ENCODE assay signal across 11 mouse cellular contexts in the genomic region with DNA sequence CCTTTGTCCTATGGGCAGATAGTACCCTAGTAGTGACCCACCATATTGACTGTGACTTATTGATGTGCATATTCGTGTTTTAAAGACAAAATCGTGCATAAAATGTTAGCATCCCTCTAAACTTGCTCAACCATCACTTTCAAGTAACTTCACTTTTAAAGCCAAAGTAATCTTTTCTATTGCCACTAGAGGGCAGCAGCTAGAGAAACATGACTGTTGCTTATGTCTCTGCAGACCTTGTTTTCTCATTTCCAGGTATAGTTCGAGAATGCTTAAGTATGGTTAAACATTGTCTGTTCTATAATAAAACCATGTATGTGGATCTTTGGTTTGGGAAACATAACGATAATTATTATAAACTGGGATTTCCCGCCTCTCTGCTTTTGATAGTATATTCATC. TPM values are rescaled to one million over a fixed set of nuclear protein-coding genes. Genes with fewer than 3 reads are reported as not detected.
DNase-seq lines count a peak whose midpoint lies in the region; ATAC-seq and TF ChIP-seq lines count a peak whose summit lies in the region.
"Had no signal": no experiment of that assay in that cellular context is flagged by ENCODE, and none has a peak within 500 bp of the region (broad histone marks: within the 10 kb centered on the region; RNA-seq: fewer than 3 reads in every experiment).

No protein-coding gene starts in this region.

- H3K4me1 ChIP-seq in embryonic facial prominence, embryonic 11.5 days (ENCODE audit: control insufficient read depth, insufficient read depth, low read length) = no peaks in the 10 kb centered on the region
- no peaks in the 10 kb centered on the region for H3K4me1 ChIP-seq in embryonic facial prominence, embryonic 10.5 days
- no peaks in the 10 kb centered on the region for H3K4me1 ChIP-seq in liver, embryonic 14.5 days (replicated peaks; ENCODE audit: control insufficient read depth in 2 of 2, insufficient read depth in 2 of 2, low read length in 1 of 2)
- H3K4me1 ChIP-seq in liver, embryonic 12.5 days = no peaks in the 10 kb centered on the region
- no peaks in the 10 kb centered on the region for H3K4me1 ChIP-seq in G1E (ENCODE audit: insufficient read depth, low read depth, low read length)
- H3K4me1 ChIP-seq: limb, embryonic 12.5 days had no signal

- H3K4me3 ChIP-seq in embryonic facial prominence, embryonic 11.5 days (ENCODE audit: low read depth, low read length) = no peak overlapping the region
- H3K4me3 ChIP-seq in embryonic facial prominence, embryonic 10.5 days = no peak overlapping the region
- no peak overlapping the region for H3K4me3 ChIP-seq in liver, embryonic 14.5 days (ENCODE audit: insufficient read depth in 1 of 2, low read depth in 2 of 2, low read length in 2 of 2)
- no peak overlapping the region for H3K4me3 ChIP-seq in liver, embryonic 12.5 days
- H3K4me3 ChIP-seq in G1E (ENCODE audit: low read depth, low read length) = no peak overlapping the region
- H3K4me3 ChIP-seq: limb, embryonic 12.5 days had no signal

- DNase-seq in embryonic facial prominence, embryonic 11.5 days (ENCODE audit: low spot score) = peak; percentile 61
- DNase-seq in embryonic facial prominence, embryonic 10.5 days (ENCODE audit: low spot score) = no peak
- no peak for DNase-seq in liver, embryonic 14.5 days (ENCODE audit: low read depth in 3 of 3, low spot score in 3 of 3)
- peak; percentile 3 for DNase-seq in G1E (ENCODE audit: low spot score)
- DNase-seq in forelimb bud, embryonic 11.5 days (ENCODE audit: low read depth, low spot score) = peak; percentile 43
- no peak for DNase-seq in T-cell, adult 2 months (ENCODE audit: low spot score)
- no peak for DNase-seq in gastrocnemius, postnatal 36 days
- DNase-seq: cerebellum, adult 11 months; kidney, adult 11 months had no signal

- no peaks in the 10 kb centered on the region for H3K27me3 ChIP-seq in embryonic facial prominence, embryonic 11.5 days (ENCODE audit: control insufficient read depth, insufficient read depth, low read length)
- no peaks in the 10 kb centered on the region for H3K27me3 ChIP-seq in embryonic facial prominence, embryonic 10.5 days (replicated peaks; ENCODE audit: low read depth, poor library complexity, severe bottlenecking)
- H3K27me3 ChIP-seq in liver, embryonic 14.5 days (ENCODE audit: control insufficient read depth, insufficient read depth, low read length) = no peaks in the 10 kb centered on the region
- H3K27me3 ChIP-seq in liver, embryonic 12.5 days (replicated peaks) = no peaks in the 10 kb centered on the region
- H3K27me3 ChIP-seq in G1E (ENCODE audit: insufficient read depth, low read length) = no peaks in the 10 kb centered on the region
- H3K27me3 ChIP-seq: limb, embryonic 12.5 days had no signal

- intact Hi-C loops in gastrocnemius, postnatal 36 days (cut with DNase I) = no loop called here

- no peak for TF ChIP-seq EP300 in liver, embryonic 14.5 days (IDR thresholded peaks at IDR 0.05; ENCODE audit: low read depth)

- no peaks in the 10 kb centered on the region for H3K9me3 ChIP-seq in embryonic facial prominence, embryonic 11.5 days (replicated peaks; ENCODE audit: control insufficient read depth, low read length)
- no peaks in the 10 kb centered on the region for H3K9me3 ChIP-seq in embryonic facial prominence, embryonic 10.5 days
- H3K9me3 ChIP-seq in liver, embryonic 14.5 days (ENCODE audit: control insufficient read depth, low read length) = no peaks in the 10 kb centered on the region
- no peaks in the 10 kb centered on the region for H3K9me3 ChIP-seq in liver, embryonic 12.5 days (replicated peaks)
- H3K9me3 ChIP-seq in G1E (replicated peaks) = no peaks in the 10 kb centered on the region
- H3K9me3 ChIP-seq: limb, embryonic 12.5 days had no signal

- WGBS in embryonic facial prominence, embryonic 11.5 days = 30% methylated on average over 5 of the region's 5 CpGs
- whole genome bisulfite sequencing in embryonic facial prominence, embryonic 10.5 days = 43% methylated on average over 5 of the region's 5 CpGs
- WGBS in liver, embryonic 14.5 days (ENCODE audit: insufficient replicate concordance) = 20% methylated on average over 5 of the region's 5 CpGs
- 24% methylated on average over 5 of the region's 5 CpGs for WGBS in liver, embryonic 12.5 days (ENCODE audit: insufficient replicate concordance)

- no peak overlapping the region for H3K27ac ChIP-seq in embryonic facial prominence, embryonic 11.5 days (replicated peaks; ENCODE audit: low read depth, low read length)
- H3K27ac ChIP-seq in embryonic facial prominence, embryonic 10.5 days (replicated peaks) = no peak overlapping the region
- H3K27ac ChIP-seq in liver, embryonic 14.5 days = no peak overlapping the region
- no peak overlapping the region for H3K27ac ChIP-seq in liver, embryonic 12.5 days
- H3K27ac ChIP-seq: limb, embryonic 12.5 days had no signal

- peak; percentile 38; the same call in 1 of the 2 replicates for TF ChIP-seq CTCF in liver, embryonic 14.5 days (IDR thresholded peaks at IDR 0.05; ENCODE audit: low read depth)
- TF ChIP-seq CTCF in G1E (IDR thresholded peaks at IDR 0.05; ENCODE audit: low read depth, low read length) = no peak

- ATAC-seq in embryonic facial prominence, embryonic 11.5 days (replicated peaks; ENCODE audit: insufficient number of reproducible peaks, low FRiP score, low TSS enrichment, low read depth) = no peak
- ATAC-seq in liver, embryonic 14.5 days (ENCODE audit: insufficient read depth) = no peak
- no peak for ATAC-seq in liver, embryonic 12.5 days
- no peak for ATAC-seq in G1E (ENCODE audit: extremely low read depth, insufficient number of reproducible peaks, low FRiP score, poor library complexity, severe bottlenecking)

- no peak overlapping the region for H3K9ac ChIP-seq in embryonic facial prominence, embryonic 11.5 days (replicated peaks; ENCODE audit: low read length)
- H3K9ac ChIP-seq in liver, embryonic 14.5 days (replicated peaks) = no peak overlapping the region
- H3K9ac ChIP-seq in liver, embryonic 12.5 days = no peak overlapping the region
- H3K9ac ChIP-seq: limb, embryonic 12.5 days had no signal

- H3K4me2 ChIP-seq in embryonic facial prominence, embryonic 11.5 days (ENCODE audit: low read depth, low read length) = no peak overlapping the region
- no peak overlapping the region for H3K4me2 ChIP-seq in liver, embryonic 14.5 days (ENCODE audit: low read depth)
- no peak overlapping the region for H3K4me2 ChIP-seq in liver, embryonic 12.5 days
- H3K4me2 ChIP-seq: limb, embryonic 12.5 days had no signal

- H3K36me3 ChIP-seq in embryonic facial prominence, embryonic 11.5 days (replicated peaks; ENCODE audit: control insufficient read depth, insufficient read depth, low read depth, low read length) = no peaks in the 10 kb centered on the region
- no peaks in the 10 kb centered on the region for H3K36me3 ChIP-seq in embryonic facial prominence, embryonic 10.5 days (replicated peaks)
- no peaks in the 10 kb centered on the region for H3K36me3 ChIP-seq in liver, embryonic 14.5 days (replicated peaks; ENCODE audit: control insufficient read depth, insufficient read depth, low read depth)
- no peaks in the 10 kb centered on the region for H3K36me3 ChIP-seq in liver, embryonic 12.5 days
- no peaks in the 10 kb centered on the region for H3K36me3 ChIP-seq in G1E (replicated peaks)
- H3K36me3 ChIP-seq: limb, embryonic 12.5 days had no signal

RNA-seq across cellular contexts. Expression of a gene that starts 7.4 kb away (rescaled TPM):
- polyA plus RNA-seq in embryonic facial prominence, embryonic 11.5 days (2014; fragmentation: Nextera tagmentation; extraction: Ambion mirVana) = 5.5 and 9.5 TPM in 2 replicates
- 2.9 and 5.4 TPM in 2 replicates for polyA plus RNA-seq in embryonic facial prominence, embryonic 10.5 days (2016; fragmentation: Nextera tagmentation; extraction: Ambion mirVana)
- 0.11 TPM in 1 of 2 replicates, not detected in the other for polyA plus RNA-seq in liver, embryonic 14.5 days (2012; rRNA removed)
- not detected in 2 replicates for polyA plus RNA-seq in liver, embryonic 14.5 days (2014; fragmentation: Nextera tagmentation; extraction: Ambion mirVana)
- polyA plus RNA-seq in liver, embryonic 12.5 days (2016; fragmentation: Nextera tagmentation; extraction: Ambion mirVana) = not detected in 2 replicates
- total RNA-seq in G1E (2014; fragmentation: Nextera tagmentation) (not detected in 2 replicates), G1E (2017) (0.16 TPM in 1 of 2 replicates, not detected in the other)
- not detected in 2 replicates for polyA plus RNA-seq in G1E (2012)
- total RNA-seq in gastrocnemius, postnatal 36 days (2021) = not detected

Comparison
In these comparisons a context has a peak if more than half of its experiments do, and no peak if none do; other contexts are left out.
1. DNase-seq: peak in embryonic facial prominence, embryonic 11.5 days (single experiment), G1E (single experiment) and forelimb bud, embryonic 11.5 days (single experiment); none in embryonic facial prominence, embryonic 10.5 days (single experiment), liver, embryonic 14.5 days (0 of 3), T-cell, adult 2 months (single experiment) and gastrocnemius, postnatal 36 days (0 of 2).